Mouse (Mus musculus) lung, postnatal 0 days (tissue): ENCODE data around the gene Mcrip2. TPM values are rescaled to one million over a fixed set of nuclear protein-coding genes. Genes with fewer than 3 reads are reported as not detected.

ENCODE experiments used
- ATAC-seq: fragments of 200-750 bp; cut with Nextera tagmentation; 2 replicates; pipeline ENCODE4 v1.8.0; 2017; ENCODE audit warnings: moderate library complexity
- DNase-seq: peaks from one replicate; pipeline ENCODE4 v3.0.0-alpha.2; 2016; ENCODE audit warnings: low spot score
- H3K27ac ChIP-seq: fragments of 300-500 bp; sonication (generic); 2 replicates; pipeline ENCODE4 v1.5.1; 2014; ENCODE audit warnings: antibody characterized with exemption, mild to moderate bottlenecking, low read length, mixed read lengths
- H3K27me3 ChIP-seq: fragments of 300-500 bp; sonication (generic); replicated peaks from 2 replicates; pipeline ENCODE4 v1.6.1; 2014; ENCODE audit warnings: low read length, mixed read lengths; ENCODE audit not compliant: insufficient read depth
- H3K36me3 ChIP-seq: fragments of 300-500 bp; sonication (generic); 2 replicates; pipeline ENCODE4 v1.6.1; 2014; ENCODE audit warnings: low read length, mixed read lengths; ENCODE audit not compliant: insufficient read depth
- H3K4me1 ChIP-seq: fragments of 300-500 bp; sonication (generic); 2 replicates; pipeline ENCODE4 v1.6.1; 2014; ENCODE audit warnings: antibody characterized with exemption, low read depth, low read length, mixed read lengths; ENCODE audit not compliant: insufficient read depth
- H3K4me2 ChIP-seq: fragments of 300-500 bp; sonication (generic); replicated peaks from 2 replicates; pipeline ENCODE4 v1.6.1; 2014; ENCODE audit warnings: low read depth, mild to moderate bottlenecking, low read length, moderate library complexity, mixed read lengths
- H3K4me3 ChIP-seq: fragments of 300-500 bp; sonication (generic); 2 replicates; pipeline ENCODE4 v1.5.1; 2014; ENCODE audit warnings: low read depth, low read length
- H3K9ac ChIP-seq: fragments of 300-500 bp; sonication (generic); replicated peaks from 2 replicates; pipeline ENCODE4 v1.6.1; 2014; ENCODE audit warnings: low read depth, mild to moderate bottlenecking
- H3K9me3 ChIP-seq: fragments of 300-500 bp; sonication (generic); 2 replicates; pipeline ENCODE4 v1.6.1; 2016; ENCODE audit warnings: low read length, mixed read lengths
- CTCF ChIP-seq: IDR thresholded peaks from 2 replicates; pipeline ENCODE4 v1.5.1; 2016; ENCODE audit warnings: antibody characterized with exemption, mild to moderate bottlenecking
- EP300 ChIP-seq: IDR thresholded peaks from 2 replicates; pipeline ENCODE4 v1.6.1; 2016; ENCODE audit warnings: antibody characterized with exemption, mild to moderate bottlenecking, control low read depth
- WGBS: fragments of 180-500 bp; shearing (Covaris S2); extraction: QIAGEN DNeasy Blood & Tissue Kit; methylation state at CpG from one replicate; pipeline ENCODE4 v1.1.7; 2014; 5-methylcytosine and 5-hydroxymethylcytosine counted together
- polyA plus RNA-seq: library from polyadenylated mRNA; unstranded; fragments of >200 nt; fragmentation: Nextera tagmentation; extraction: Ambion mirVana; gene quantifications from 2 replicates; pipeline ENCODE4 v1.2.1, GENCODE M21; 2015

Gene Mcrip2
- polyA plus RNA-seq, 1 experiment from 2014 or later = 19.5 TPM

- ATAC-seq (no peak), DNase-seq (no peak)
- Histone ChIP-seq H3K4me2 (no peak overlapping the region), H3K27me3 (no peaks in the 10 kb centered on the region), H3K9me3 (no peaks in the 10 kb centered on the region), H3K9ac (no peak overlapping the region), H3K4me3 (no peak overlapping the region), H3K36me3 (no peaks in the 10 kb centered on the region), H3K27ac (no peak overlapping the region), H3K4me1 (peaks cover 4% of the 10 kb centered on the region; the same call in 1 of the 2 replicates)
- TF ChIP-seq CTCF = no peak
- no peak for TF ChIP-seq EP300
- WGBS = 91% methylated on average over 14 of the region's 14 CpGs
Measured at GRCm38 (mm10) chr17:25864311-25864710, 4.3 kb downstream of the Mcrip2 start.

- Histone ChIP-seq H3K27me3 (no peaks in the 10 kb centered on the region), H3K27ac (no peak overlapping the region), H3K4me3 (no peak overlapping the region), H3K9ac (no peak overlapping the region), H3K36me3 (no peaks in the 10 kb centered on the region), H3K9me3 (no peaks in the 10 kb centered on the region), H3K4me1 (peaks cover 4% of the 10 kb centered on the region; the same call in 1 of the 2 replicates), H3K4me2 (no peak overlapping the region)
- ATAC-seq (no peak), DNase-seq (no peak)
- TF ChIP-seq EP300 (no peak), CTCF (no peak)
- 84% methylated on average over 6 of the region's 6 CpGs for WGBS
Measured at GRCm38 (mm10) chr17:25863681-25864080, 4.9 kb downstream of the Mcrip2 start.

GRCm38 (mm10) chr17:25861704-25862612, 6.6 kb downstream of the Mcrip2 start:
- H3K9ac ChIP-seq = peak overlapping the region; percentile 55
- H3K27me3 ChIP-seq = no peaks in the 10 kb centered on the region
- no peak for TF ChIP-seq CTCF
- no peak for TF ChIP-seq EP300
- no peak for DNase-seq
- no peaks in the 10 kb centered on the region for H3K9me3 ChIP-seq
- peaks cover 4% of the 10 kb centered on the region; the same call in 1 of the 2 replicates for H3K4me1 ChIP-seq
- peak overlapping the region; percentile 92 for H3K4me2 ChIP-seq
- peak overlapping the region; percentile 58 for H3K4me3 ChIP-seq
- H3K27ac ChIP-seq = peak overlapping the region; percentile 71
- ATAC-seq = no peak; the same call in 1 of the 2 replicates
- 11% methylated on average over 6 of the region's 6 CpGs for WGBS
- H3K36me3 ChIP-seq = no peaks in the 10 kb centered on the region

- no peaks in the 10 kb centered on the region for H3K27me3 ChIP-seq
- H3K4me2 ChIP-seq = peak within 1 kb of the TSS; percentile 92
- no peaks in the 10 kb centered on the region for H3K9me3 ChIP-seq
- H3K4me1 ChIP-seq = peaks cover 4% of the 10 kb centered on the region; the same call in 1 of the 2 replicates
- TF ChIP-seq EP300 (no peak), CTCF (peak; percentile 58)
- peak within 1 kb of the TSS; percentile 58 for H3K4me3 ChIP-seq
- ATAC-seq (peak; percentile 98), DNase-seq (peak; percentile 96)
- WGBS = 6% methylated on average over 61 of the region's 65 CpGs
- peak within 1 kb of the TSS; percentile 71 for H3K27ac ChIP-seq
- H3K36me3 ChIP-seq = no peaks in the 10 kb centered on the region
- peak within 1 kb of the TSS; percentile 55 for H3K9ac ChIP-seq
Measured at GRCm38 (mm10) chr17:25860832-25861703, 7.5 kb downstream of the Mcrip2 start, which contains the start of gene Wdr90. Gene Wdr90, minus strand, starts transcription at chr17:25861501.

- no peak overlapping the region for H3K9ac ChIP-seq
- no peak overlapping the region for H3K4me2 ChIP-seq
- no peak overlapping the region for H3K27ac ChIP-seq
- peaks cover 4% of the 10 kb centered on the region; the same call in 1 of the 2 replicates for H3K4me1 ChIP-seq
- no peaks in the 10 kb centered on the region for H3K27me3 ChIP-seq
- H3K36me3 ChIP-seq = no peaks in the 10 kb centered on the region
- ATAC-seq (no peak), DNase-seq (no peak)
- no peaks in the 10 kb centered on the region for H3K9me3 ChIP-seq
- WGBS = 90% methylated on average over 6 of the region's 6 CpGs
- no peak overlapping the region for H3K4me3 ChIP-seq
- TF ChIP-seq CTCF = no peak
- TF ChIP-seq EP300 = no peak
Measured at GRCm38 (mm10) chr17:25860229-25860628, 8.3 kb downstream of the Mcrip2 start.
